Mouse (Mus musculus) hindbrain, embryonic 10.5 days (tissue): ENCODE measurements around the gene Foxn3. TPM values are rescaled to one million over a fixed set of nuclear protein-coding genes. Genes with fewer than 3 reads are reported as not detected.

Experiments
- DNase-seq: peaks from one replicate; pipeline ENCODE4 v3.0.0-alpha.2; 2017; ENCODE audit warnings: low spot score
- H3K27ac ChIP-seq: fragments of 300-500 bp; sonication (generic); 2 replicates; pipeline ENCODE4 v1.5.1; 2016; ENCODE audit warnings: mild to moderate bottlenecking, moderate library complexity
- H3K27me3 ChIP-seq: fragments of 300-500 bp; sonication (generic); 2 replicates; pipeline ENCODE4 v1.6.1; 2016; ENCODE audit warnings: mild to moderate bottlenecking; ENCODE audit not compliant: poor library complexity, insufficient read depth, severe bottlenecking
- H3K36me3 ChIP-seq: fragments of 300-500 bp; sonication (generic); 2 replicates; pipeline ENCODE4 v1.6.1; 2016; ENCODE audit warnings: mild to moderate bottlenecking, moderate library complexity
- H3K4me1 ChIP-seq: fragments of 300-500 bp; sonication (generic); replicated peaks from 2 replicates; pipeline ENCODE4 v1.6.1; 2016; ENCODE audit warnings: mild to moderate bottlenecking
- H3K4me3 ChIP-seq: fragments of 300-500 bp; sonication (generic); 2 replicates; pipeline ENCODE4 v1.5.1; 2016; ENCODE audit warnings: mild to moderate bottlenecking, moderate library complexity
- H3K9me3 ChIP-seq: fragments of 300-500 bp; sonication (generic); 2 replicates; pipeline ENCODE4 v1.6.1; 2016; ENCODE audit warnings: mild to moderate bottlenecking, moderate library complexity
- WGBS: fragments of 180-500 bp; shearing (Covaris S2); methylation state at CpG from one replicate; pipeline ENCODE4 v1.1.7; 2016; 5-methylcytosine and 5-hydroxymethylcytosine counted together
- polyA plus RNA-seq: library from polyadenylated mRNA; unstranded; fragments of >200 nt; fragmentation: Nextera tagmentation; extraction: Ambion mirVana; gene quantifications from 2 replicates; pipeline ENCODE4 v1.2.1, GENCODE M21; 2016

Gene Foxn3
- 56.3 and 63.8 TPM in 2 replicates for polyA plus RNA-seq

GRCm38 (mm10) chr12:99563219-99564059 is at the start of gene Foxn3:
Foxn3 (minus strand) TSS chr12:99563582.
- WGBS, result under 1% methylated on average over 66 of the region's 66 CpGs
- peaks cover 6% of the 10 kb centered on the region; the same call in 1 of the 2 replicates for H3K27me3 ChIP-seq
- H3K36me3 ChIP-seq, result no peaks in the 10 kb centered on the region
- DNase-seq, result peak; percentile 85
- H3K9me3 ChIP-seq, result no peaks in the 10 kb centered on the region
- H3K27ac ChIP-seq, result peak within 1 kb of the TSS; percentile 96
- peak within 1 kb of the TSS; percentile 80 for H3K4me3 ChIP-seq
- H3K4me1 ChIP-seq, result peaks cover 28% of the 10 kb centered on the region

DNA sequence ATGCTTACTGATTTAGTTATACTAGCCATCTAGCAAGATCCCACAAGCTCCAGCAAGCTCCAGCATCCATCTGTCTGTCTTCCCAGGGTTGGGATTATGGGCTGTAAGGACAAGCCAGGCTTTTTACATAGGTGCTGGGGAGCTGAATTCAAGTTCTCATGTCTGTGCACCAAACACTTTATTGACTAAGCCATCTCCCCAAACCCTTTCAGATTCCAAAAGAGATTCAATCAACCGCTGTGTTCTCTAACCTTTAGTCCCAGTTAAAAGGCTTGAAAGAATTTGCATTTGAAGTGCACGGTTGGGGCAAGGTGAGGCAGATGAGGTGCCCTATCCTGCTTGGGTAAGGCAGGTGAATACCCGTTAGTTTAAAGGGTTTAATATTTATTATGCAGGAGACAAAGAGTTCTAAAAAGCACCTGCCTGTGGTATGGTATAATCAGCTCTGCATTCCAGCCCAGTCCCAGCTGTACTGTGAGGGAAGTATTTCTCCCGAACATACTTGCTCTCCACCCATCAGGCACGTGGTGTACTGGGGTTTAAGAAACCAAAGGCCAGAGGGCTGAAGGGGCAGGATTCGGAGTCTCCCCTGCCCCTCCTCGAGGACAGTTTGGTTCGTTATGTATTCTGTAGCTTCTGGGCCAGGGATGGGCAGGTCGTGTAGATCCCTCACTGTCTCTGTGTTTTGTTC is 48.9 kb upstream of the Foxn3 start:
- WGBS, result 45% methylated on average over 9 of the region's 9 CpGs
- Histone ChIP-seq H3K9me3 (no peaks in the 10 kb centered on the region), H3K4me3 (no peak overlapping the region), H3K27ac (no peak overlapping the region), H3K36me3 (no peaks in the 10 kb centered on the region), H3K27me3 (no peaks in the 10 kb centered on the region), H3K4me1 (peaks cover 15% of the 10 kb centered on the region)
- no peak for DNase-seq

- H3K4me3 ChIP-seq, result no peak overlapping the region
- WGBS, result 96% methylated on average over 7 of the region's 7 CpGs
Measured at GRCm38 (mm10) chr12:99610868-99611267, 47.5 kb upstream of the Foxn3 start.

GRCm38 (mm10) chr12:99610069-99610815 is 46.9 kb upstream of the Foxn3 start:
- 91% methylated on average over 16 of the region's 16 CpGs for WGBS
- no peaks in the 10 kb centered on the region for H3K36me3 ChIP-seq
- no peak overlapping the region for H3K4me3 ChIP-seq
- no peaks in the 10 kb centered on the region for H3K27me3 ChIP-seq
- DNase-seq, result no peak
- no peak overlapping the region for H3K27ac ChIP-seq
- 0 out of 2 replicates have a peak, but pooled peaks cover 7% of the 10 kb centered on the region for H3K4me1 ChIP-seq
- no peaks in the 10 kb centered on the region for H3K9me3 ChIP-seq

More at GRCm38 (mm10) chr12:99610868-99611267, 47.5 kb upstream of the Foxn3 start:
- 0 out of 2 replicates have a peak, but pooled peaks cover 7% of the 10 kb centered on the region for H3K4me1 ChIP-seq
- no peaks in the 10 kb centered on the region for H3K27me3 ChIP-seq
- no peaks in the 10 kb centered on the region for H3K9me3 ChIP-seq
- no peak overlapping the region for H3K27ac ChIP-seq
- H3K36me3 ChIP-seq, result no peaks in the 10 kb centered on the region
- DNase-seq, result no peak

DNA sequence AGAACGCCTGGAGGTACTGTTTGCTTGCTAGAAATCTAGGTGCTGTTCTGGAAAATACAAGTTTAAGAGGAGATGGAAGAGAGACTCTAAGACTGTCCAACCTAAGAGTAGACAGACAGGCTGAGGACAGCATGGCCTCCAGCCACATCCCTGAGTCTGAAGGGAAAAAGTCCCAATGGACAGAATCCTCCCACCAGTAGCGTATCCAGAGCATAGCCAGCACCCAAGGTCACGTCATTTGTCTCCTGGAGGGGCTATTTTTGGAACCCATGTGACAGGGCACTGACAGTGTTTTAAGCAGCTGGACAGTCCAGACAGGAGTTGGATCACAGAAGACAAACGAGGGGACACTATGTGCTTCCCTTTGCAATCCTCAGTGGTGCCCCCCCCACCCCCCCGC is 46.3 kb upstream of the Foxn3 start:
- H3K36me3 ChIP-seq, result no peaks in the 10 kb centered on the region
- DNase-seq, result no peak
- no peaks in the 10 kb centered on the region for H3K9me3 ChIP-seq
- H3K27me3 ChIP-seq, result no peaks in the 10 kb centered on the region
- 83% methylated on average over 5 of the region's 5 CpGs for WGBS
- H3K4me1 ChIP-seq, result 0 out of 2 replicates have a peak, but pooled peaks cover 7% of the 10 kb centered on the region
- H3K4me3 ChIP-seq, result no peak overlapping the region
- no peak overlapping the region for H3K27ac ChIP-seq

GRCm38 (mm10) chr12:99608279-99608955 is 45.0 kb upstream of the Foxn3 start:
- Histone ChIP-seq H3K9me3 (no peaks in the 10 kb centered on the region), H3K4me3 (no peak overlapping the region), H3K27ac (no peak overlapping the region), H3K27me3 (no peaks in the 10 kb centered on the region), H3K36me3 (no peaks in the 10 kb centered on the region), H3K4me1 (0 out of 2 replicates have a peak, but pooled peaks cover 7% of the 10 kb centered on the region)
- WGBS, result 89% methylated on average over 10 of the region's 10 CpGs
- DNase-seq, result no peak

- DNase-seq, result no peak
- H3K27ac ChIP-seq, result no peak overlapping the region
- no peaks in the 10 kb centered on the region for H3K27me3 ChIP-seq
- H3K9me3 ChIP-seq, result no peaks in the 10 kb centered on the region
- no peaks in the 10 kb centered on the region for H3K36me3 ChIP-seq
- WGBS, result 62% methylated on average over 2 of the region's 2 CpGs
- H3K4me1 ChIP-seq, result peaks cover 7% of the 10 kb centered on the region; the same call in 1 of the 2 replicates
- H3K4me3 ChIP-seq, result no peak overlapping the region
Measured at GRCm38 (mm10) chr12:99603381-99603780, 40.0 kb upstream of the Foxn3 start.

DNA sequence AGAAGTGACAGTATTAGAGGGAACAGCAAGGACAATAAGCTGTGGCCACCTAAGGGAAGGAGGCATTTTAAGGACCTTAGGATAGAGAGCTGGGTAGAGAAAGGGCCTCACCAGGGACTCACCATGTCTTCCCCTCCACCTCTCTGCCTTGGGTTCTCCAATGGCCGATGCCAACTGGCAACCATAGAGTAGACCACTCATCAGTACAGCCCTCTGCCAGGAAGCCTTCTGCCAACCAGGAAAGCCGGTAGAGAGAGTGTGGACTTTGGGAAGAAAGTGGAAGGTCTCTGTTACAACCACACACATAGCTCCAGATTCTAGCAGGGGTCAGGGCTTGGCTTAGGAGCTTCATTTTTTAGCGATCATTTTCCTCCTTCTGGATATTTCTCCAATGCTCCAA is 38.5 kb upstream of the Foxn3 start:
- no peaks in the 10 kb centered on the region for H3K36me3 ChIP-seq
- H3K4me1 ChIP-seq, result peaks cover 7% of the 10 kb centered on the region; the same call in 1 of the 2 replicates
- no peak for DNase-seq
- WGBS, result 94% methylated on average over 3 of the region's 3 CpGs
- no peaks in the 10 kb centered on the region for H3K27me3 ChIP-seq
- H3K4me3 ChIP-seq, result no peak overlapping the region
- H3K9me3 ChIP-seq, result no peaks in the 10 kb centered on the region
- H3K27ac ChIP-seq, result no peak overlapping the region

DNA sequence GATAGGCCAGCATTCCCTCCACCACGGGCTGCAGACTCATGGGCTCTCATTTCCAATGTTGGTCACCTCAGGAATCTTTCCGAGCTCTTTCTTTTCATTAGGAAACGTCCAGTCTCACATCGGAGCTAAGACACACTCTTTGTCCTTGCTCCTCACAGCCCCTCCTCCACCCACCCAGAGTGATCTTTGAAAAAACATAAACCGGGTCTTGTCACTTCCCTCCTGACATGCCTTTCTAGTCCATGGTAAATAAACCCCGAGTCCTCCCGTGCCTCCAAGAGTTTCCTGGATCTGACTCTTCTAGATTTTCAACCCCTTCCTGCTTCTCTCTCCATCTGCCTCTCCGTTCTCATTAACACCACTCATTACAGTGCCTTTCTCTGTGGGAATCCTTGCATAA is 38.0 kb upstream of the Foxn3 start:
- no peaks in the 10 kb centered on the region for H3K9me3 ChIP-seq
- no peak for DNase-seq
- no peaks in the 10 kb centered on the region for H3K36me3 ChIP-seq
- no peak overlapping the region for H3K4me3 ChIP-seq
- 51% methylated on average over 8 of the region's 8 CpGs for WGBS
- peak overlapping the region; percentile 35; the same call in 1 of the 2 replicates for H3K27ac ChIP-seq
- H3K27me3 ChIP-seq, result no peaks in the 10 kb centered on the region
- H3K4me1 ChIP-seq, result peaks cover 7% of the 10 kb centered on the region; the same call in 1 of the 2 replicates

DNA sequence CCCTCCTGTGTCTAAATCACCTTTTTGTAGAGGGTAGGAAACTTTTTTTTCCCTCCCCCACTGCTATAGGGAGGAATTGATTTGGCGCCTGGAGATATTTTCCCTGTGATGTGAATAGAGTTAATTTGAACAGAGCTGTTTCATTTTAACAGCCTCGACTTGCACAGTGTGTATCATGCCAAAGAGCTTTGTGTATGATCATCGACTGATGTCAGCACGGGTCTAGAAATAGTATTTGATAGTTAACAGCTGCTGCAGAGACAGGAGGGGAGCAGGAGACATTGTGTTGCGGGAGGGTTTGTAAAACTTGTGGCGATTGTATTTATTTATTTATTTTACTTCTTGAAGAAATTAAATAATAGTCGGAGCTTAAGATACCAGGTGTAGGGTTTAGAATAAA is 36.2 kb upstream of the Foxn3 start:
- H3K4me1 ChIP-seq, result peaks cover 7% of the 10 kb centered on the region; the same call in 1 of the 2 replicates
- no peaks in the 10 kb centered on the region for H3K9me3 ChIP-seq
- H3K4me3 ChIP-seq, result no peak overlapping the region
- no peak for DNase-seq
- no peaks in the 10 kb centered on the region for H3K27me3 ChIP-seq
- H3K36me3 ChIP-seq, result no peaks in the 10 kb centered on the region
- H3K27ac ChIP-seq, result no peak overlapping the region
- 76% methylated on average over 7 of the region's 7 CpGs for WGBS

GRCm38 (mm10) chr12:99596397-99596796 is 33.0 kb upstream of the Foxn3 start:
- DNase-seq, result no peak
- no peaks in the 10 kb centered on the region for H3K36me3 ChIP-seq
- no peaks in the 10 kb centered on the region for H3K27me3 ChIP-seq
- 95% methylated on average over 2 of the region's 2 CpGs for WGBS
- no peaks in the 10 kb centered on the region for H3K9me3 ChIP-seq
- H3K4me3 ChIP-seq, result no peak overlapping the region
- no peak overlapping the region for H3K27ac ChIP-seq
- peaks cover 5% of the 10 kb centered on the region; the same call in 1 of the 2 replicates for H3K4me1 ChIP-seq

DNA sequence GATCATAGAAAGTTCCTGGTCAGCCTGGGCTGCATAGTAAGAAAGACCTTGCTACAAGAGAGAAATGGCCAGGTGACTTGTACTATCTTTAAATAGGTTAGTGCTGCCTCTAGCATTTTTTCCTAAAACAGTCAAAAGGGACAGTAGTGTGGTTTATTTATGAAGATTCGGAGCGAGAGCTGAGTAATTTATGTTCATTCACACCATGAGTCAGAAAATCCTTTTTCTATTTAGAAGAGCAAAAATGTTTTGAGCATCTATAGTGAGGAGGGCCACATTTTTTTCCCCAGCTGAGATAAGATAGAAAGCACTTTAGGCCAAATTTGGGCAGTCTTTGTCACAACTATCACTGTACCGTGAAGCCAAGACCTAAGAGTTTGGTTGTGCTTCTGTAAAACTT is 24.0 kb upstream of the Foxn3 start:
- H3K27ac ChIP-seq, result no peak overlapping the region
- WGBS, result 92% methylated on average over 3 of the region's 3 CpGs
- no peaks in the 10 kb centered on the region for H3K9me3 ChIP-seq
- no peaks in the 10 kb centered on the region for H3K27me3 ChIP-seq
- no peaks in the 10 kb centered on the region for H3K36me3 ChIP-seq
- no peaks in the 10 kb centered on the region for H3K4me1 ChIP-seq
- no peak for DNase-seq
- H3K4me3 ChIP-seq, result no peak overlapping the region
